Mouse (Mus musculus) kidney, postnatal 14 days (tissue): ENCODE measurements at regions not wholly inside any gene's neighbourhood (a gene's known extent, or its start where the extent isn't known, plus 50 kb on each side); places are given as distances from the start of the nearest gene placed in this dataset.

Experiments used
- DNase-seq: peaks from one replicate; pipeline ENCODE4 v3.0.0; 2022; ENCODE audit warnings: mixed read lengths

DNA sequence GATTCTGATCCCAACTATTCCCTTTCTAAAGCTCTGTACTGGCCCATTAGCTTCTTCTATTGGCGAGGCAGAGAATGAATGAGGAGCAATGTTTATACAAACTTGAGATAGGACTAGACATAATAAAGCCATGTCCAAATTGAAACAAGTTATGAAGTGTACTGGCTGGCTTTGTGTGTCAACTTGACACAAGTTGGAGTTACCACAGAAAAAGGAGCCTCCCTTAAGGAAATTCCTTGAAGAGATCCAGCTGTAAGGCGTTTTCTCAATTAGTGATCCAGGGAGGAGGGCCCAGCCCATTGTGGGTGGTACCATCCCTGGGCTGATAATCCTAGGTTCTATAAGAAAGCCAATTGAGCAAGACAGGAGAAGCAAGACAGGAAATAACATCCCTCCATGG lies 135.9 kb upstream of the Cr2 start:
- DNase-seq = no peak

DNA sequence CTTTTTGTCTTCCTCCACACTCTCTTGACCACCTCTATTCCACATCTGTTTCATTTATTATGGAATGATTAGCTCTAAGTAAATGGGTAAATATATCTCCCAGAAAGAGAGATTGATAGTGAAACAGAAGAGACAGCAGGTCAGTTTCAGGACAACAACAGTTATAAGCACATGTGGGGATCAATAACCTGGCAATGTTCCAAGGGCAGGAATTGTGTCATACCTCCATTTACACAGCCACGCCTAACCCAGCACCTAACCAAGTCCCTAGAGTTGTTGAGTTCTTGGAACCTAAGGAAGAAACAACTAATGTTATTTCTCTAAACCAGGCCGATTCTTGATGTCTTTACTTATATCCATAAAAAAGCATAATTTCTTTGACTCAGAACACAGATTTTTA lies 108.6 kb upstream of the Cr2 start:
- no peak for DNase-seq

DNA sequence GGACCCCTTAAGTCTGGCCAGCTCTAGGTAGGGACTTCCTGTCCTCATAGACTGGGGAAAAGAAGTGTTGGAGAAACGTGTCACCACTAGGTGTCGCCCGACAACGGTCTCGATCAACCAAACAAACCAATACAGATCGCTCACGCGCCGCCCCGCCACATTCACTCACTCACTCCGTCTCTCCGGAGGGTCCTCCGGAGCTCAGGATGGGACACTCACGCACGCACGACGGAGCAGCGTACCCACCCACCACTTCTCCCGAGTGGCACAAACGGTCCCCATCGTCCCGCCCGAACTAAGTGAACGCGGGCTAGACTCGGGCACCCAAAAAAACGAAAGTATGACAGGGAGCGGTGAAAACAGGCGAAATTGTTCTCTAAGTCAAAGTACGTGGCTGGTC lies 65.0 kb upstream of the Cr2 start:
- peak; percentile 98 for DNase-seq

DNA sequence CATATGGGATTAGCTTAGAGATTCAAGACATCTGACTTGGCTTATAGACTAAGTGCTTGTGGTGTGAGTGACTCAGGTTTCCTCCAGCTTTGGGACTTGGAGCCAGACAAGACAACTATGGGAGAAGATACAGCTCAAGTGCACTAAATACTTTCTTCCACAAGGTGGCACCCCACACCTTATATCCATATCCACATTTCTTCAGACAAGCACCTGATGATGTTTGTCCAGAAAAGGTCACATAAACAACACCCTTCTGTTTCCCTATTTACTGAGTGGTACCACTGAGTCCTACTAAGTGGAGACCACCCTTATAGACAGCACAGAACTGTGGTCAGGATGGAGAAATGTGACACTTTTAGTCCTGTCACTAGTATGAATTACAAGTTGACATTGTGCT lies 56.1 kb upstream of the Cr2 start:
- DNase-seq = peak; percentile 59

DNA sequence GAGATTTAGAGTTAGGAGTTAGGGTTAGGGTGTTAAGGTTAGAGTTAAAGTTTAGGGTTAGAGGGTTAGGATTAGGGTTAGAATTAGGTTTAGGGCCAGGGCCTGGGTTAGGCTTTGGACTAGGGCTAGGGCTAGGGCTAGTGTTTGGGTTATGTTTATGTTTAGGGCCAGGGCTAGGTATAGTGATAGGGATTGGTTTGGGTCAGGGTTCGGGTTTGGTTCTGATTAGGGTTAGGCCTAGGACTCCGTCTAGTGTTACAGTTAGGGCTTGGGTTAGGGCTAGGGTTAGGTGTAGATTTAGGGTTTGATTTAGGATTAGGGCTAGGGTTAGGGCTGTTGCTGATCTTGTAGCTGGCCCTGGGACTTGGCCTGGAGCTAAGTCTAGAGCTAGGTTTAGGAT lies 50.5 kb upstream of the Cr2 start:
- DNase-seq = no peak
